Comparison of ENCODE assay signal across 8 mouse cellular contexts in the genomic region with DNA sequence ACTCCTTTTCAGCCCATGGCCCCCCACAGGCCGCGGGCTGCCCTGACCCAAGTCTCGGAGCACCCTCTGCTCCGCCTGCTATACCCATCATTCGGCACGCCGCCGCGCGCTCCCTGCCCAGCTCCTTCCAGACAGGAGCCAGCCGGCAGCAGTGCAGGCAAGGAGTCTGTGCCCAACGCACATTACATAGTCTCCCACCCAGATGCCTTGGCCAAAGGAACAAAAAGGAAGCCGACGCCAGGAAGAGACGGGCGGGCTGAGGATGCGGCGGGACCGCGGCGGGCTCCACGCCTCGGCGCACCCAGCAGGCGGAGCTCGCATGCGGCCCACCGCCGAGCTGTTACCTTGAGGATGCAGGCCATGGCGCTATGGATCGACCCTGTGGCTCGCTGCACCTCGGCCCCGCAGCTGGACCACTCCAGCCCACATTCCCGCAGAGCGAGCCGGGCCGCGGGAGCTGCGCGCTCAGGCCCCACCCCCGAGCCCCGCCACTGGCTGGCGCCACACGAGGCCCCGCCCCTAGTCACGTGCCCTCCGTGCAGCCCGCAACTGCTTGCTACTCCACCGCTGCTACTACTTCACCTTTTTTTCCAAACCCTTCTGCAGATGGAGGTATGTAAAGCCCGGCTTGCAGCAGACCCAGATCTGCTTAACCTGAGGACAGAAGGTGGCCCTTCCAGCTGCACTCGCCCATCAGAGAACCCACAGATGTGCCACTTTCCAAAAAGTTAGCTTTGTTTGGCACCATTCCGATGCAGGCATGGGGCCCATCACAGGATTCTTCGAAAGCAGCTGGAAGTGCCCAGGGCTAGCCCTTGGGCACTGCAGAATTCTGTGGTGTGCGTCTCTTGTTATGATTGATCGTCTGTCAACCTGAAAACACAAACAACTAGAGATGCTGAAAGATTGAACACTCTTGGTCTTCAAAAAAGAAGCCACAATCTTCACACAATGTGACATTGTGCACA. TPM values are rescaled to one million over a fixed set of nuclear protein-coding genes. Genes with fewer than 3 reads are reported as not detected.
A peak's percentile ranks its signal among the peaks of the same experiment; 100 is the strongest.
DNase-seq lines count a peak whose midpoint lies in the region; ATAC-seq lines count a peak whose summit lies in the region.

A gene (minus strand): TSS at position 474 of the 968 bp plus-strand sequence.

- H3K27me3 ChIP-seq in hindbrain, embryonic 12.5 days = peaks cover 10% of the 10 kb centered on the region; the same call in 1 of the 2 replicates

- H3K36me3 ChIP-seq in hindbrain, embryonic 12.5 days = no peaks in the 10 kb centered on the region

- peak within 1 kb of the TSS; percentile 76 for H3K9ac ChIP-seq in hindbrain, embryonic 12.5 days

- 2% methylated on average over 56 of the region's 56 CpGs for WGBS in hindbrain, embryonic 12.5 days

- DNase-seq in R1 (ENCODE audit: low read depth, low spot score) = peak; percentile 88
- peak; percentile 91 to 94 for DNase-seq in cerebellum, postnatal 10 days
- DNase-seq in frontal cortex, postnatal 10 days (ENCODE audit: low spot score in 2 of 2) = peak; percentile 68 to 84
- DNase-seq in layer of hippocampus, postnatal 25 days (ENCODE audit: extremely low spot score in 1 of 2, low spot score in 1 of 2) = peak; percentile 71 to 74
- DNase-seq in lung, postnatal 10 days = peak; percentile 89
- peak; percentile 28 for DNase-seq in retina, adult 2 months (ENCODE audit: low read depth, low spot score)
- DNase-seq in thymus, postnatal 25 days = peak; percentile 82

- peak within 1 kb of the TSS; percentile 81 for H3K4me2 ChIP-seq in hindbrain, embryonic 12.5 days (replicated peaks)

- ATAC-seq in hindbrain, embryonic 12.5 days (ENCODE audit: low FRiP score) = peak; percentile 99

- H3K9me3 ChIP-seq in hindbrain, embryonic 12.5 days (replicated peaks) = no peaks in the 10 kb centered on the region

- peak within 1 kb of the TSS; percentile 65 for H3K4me3 ChIP-seq in hindbrain, embryonic 12.5 days

- peaks cover 17% of the 10 kb centered on the region for H3K4me1 ChIP-seq in hindbrain, embryonic 12.5 days

- peak within 1 kb of the TSS; percentile 87 for H3K27ac ChIP-seq in hindbrain, embryonic 12.5 days

RNA-seq across cellular contexts. Expression of the gene that starts here (rescaled TPM):
- 31.7 and 40.8 TPM in 2 replicates for polyA plus RNA-seq in hindbrain, embryonic 12.5 days (2016; fragmentation: Nextera tagmentation; extraction: Ambion mirVana)
- 10 to 100 TPM; 25.6 to 29.0 TPM for total RNA-seq in layer of hippocampus, postnatal 25 days (2021)

Comparison
In these comparisons a context has a peak if more than half of its experiments do, and no peak if none do; other contexts are left out.
1. Peak in every context shown above with its lines: DNase-seq, ATAC-seq, H3K4me3 ChIP-seq and H3K27ac ChIP-seq.
2. DNase-seq: peak in every context shown above with its lines; median percentile 92 in cerebellum, postnatal 10 days; 89 in lung, postnatal 10 days; 88 in R1; 82 in thymus, postnatal 25 days; 76 in frontal cortex, postnatal 10 days; 72 in layer of hippocampus, postnatal 25 days; 28 in retina, adult 2 months.